Mouse (Mus musculus) embryonic fibroblast, embryonic 13.5 days (primary cell): ENCODE measurements at regions not wholly inside any gene's neighbourhood (a gene's known extent, or its start where the extent isn't known, plus 50 kb on each side); places are given as distances from the start of the nearest gene placed in this dataset.

Experiments
- CTCF ChIP-seq: IDR thresholded peaks from 2 replicates; pipeline ENCODE4 v1.5.1; 2011; ENCODE audit warnings: mild to moderate bottlenecking, control low read depth, low read length, moderate library complexity, borderline replicate concordance; ENCODE audit not compliant: insufficient read depth
- POLR2A ChIP-seq: IDR thresholded peaks from 2 replicates; pipeline ENCODE4 v1.6.1; 2011; ENCODE audit warnings: low read depth, mild to moderate bottlenecking, control low read depth, low read length, moderate library complexity

DNA sequence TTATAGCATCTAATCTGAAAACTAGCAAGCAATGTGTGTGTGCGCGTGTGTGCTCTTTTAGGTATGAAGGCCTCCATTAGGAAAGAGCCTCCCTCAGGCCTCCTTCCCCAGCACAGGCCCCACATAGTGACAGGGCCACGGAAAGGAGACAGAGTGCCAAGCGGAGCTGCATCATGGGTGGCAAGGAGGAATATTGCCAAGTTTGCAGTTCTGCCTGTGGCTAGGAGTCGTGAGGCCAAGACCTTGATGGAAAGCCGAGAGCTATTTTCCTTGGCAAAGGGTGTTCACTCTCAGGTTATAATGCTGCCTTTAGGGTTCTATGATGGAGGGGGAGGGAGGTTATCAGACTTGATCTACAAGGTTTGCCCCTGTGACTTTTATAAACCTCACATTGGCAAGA lies 53.4 kb upstream of the Tpm1 start:
- TF ChIP-seq CTCF = no peak
- TF ChIP-seq POLR2A = no peak
